Mouse (Mus musculus) kidney, adult 8-10 months (tissue): ENCODE measurements at regions not wholly inside any gene's neighbourhood (a gene's known extent, or its start where the extent isn't known, plus 50 kb on each side); places are given as distances from the start of the nearest gene placed in this dataset.

ENCODE experiments used
- DNase-seq, 2 experiments: peaks; one replicate each; pipeline ENCODE4 v3.0.0; 2022

DNA sequence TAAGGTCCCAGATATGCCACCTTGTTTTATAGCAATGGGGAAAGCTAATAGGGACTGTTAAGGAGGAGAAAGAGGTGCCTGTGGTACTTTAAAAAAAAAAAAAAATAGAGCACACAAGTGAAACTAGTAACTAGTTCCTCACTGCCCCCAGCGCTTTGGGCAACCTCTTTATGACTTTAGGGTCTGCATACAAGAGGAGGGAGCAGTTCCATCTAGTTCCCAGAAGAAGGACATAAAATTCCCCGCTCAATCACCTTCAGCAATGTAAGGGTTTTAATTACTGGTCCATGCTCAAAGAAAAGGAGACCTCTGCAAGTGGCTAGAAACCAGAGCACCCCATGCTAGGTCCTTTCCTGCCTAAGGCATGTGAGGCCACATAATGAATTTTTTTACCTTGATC lies 95.8 kb upstream of the Tsc22d2 start:
- peak; percentile 21 to 58 for DNase-seq

- DNase-seq = no peak
Measured at GRCm38 (mm10) chr3:58319463-58319862, 95.1 kb upstream of the Tsc22d2 start.

DNA sequence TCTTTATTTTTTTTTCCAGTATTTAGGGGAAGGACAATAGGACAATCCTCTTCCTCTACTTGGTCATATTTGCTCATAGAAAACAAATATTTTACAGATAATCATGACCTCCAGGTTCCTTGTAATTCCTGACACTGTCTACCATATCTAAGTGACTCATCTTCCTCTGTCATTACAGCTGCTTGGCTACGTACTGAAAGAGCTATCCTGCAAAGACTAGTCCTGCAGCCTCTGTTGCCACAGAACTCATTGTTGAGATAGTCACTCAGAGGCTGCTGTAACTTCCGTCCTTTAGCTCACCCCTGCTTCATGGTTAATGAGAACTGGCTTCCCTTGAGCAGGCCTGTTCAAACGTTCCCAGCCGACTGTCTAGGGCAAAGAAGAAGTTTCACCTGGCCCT lies 93.7 kb upstream of the Tsc22d2 start:
- DNase-seq = no peak

- DNase-seq = no peak
Measured at GRCm38 (mm10) chr3:58322322-58322721, 92.2 kb upstream of the Tsc22d2 start.

DNA sequence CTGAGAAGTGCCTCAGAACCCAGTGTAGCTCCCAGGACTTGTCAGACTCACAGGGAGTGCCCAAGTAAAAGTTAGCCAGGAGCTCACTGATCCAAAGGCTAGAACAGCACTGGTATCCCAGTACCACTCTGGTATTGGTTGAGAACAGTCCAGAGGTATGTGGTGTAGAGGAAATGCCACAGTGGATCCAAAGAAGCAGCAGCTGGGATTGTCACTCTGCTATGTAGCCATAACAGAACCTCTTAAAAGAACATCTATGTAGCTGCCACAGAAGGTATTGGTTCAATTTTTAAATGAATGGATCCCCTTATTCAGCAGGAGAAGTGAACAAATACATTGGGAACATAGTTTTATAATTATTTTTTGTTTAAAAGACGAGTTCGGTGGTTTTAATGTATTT lies 86.8 kb upstream of the Tsc22d2 start:
- no peak for DNase-seq

DNA sequence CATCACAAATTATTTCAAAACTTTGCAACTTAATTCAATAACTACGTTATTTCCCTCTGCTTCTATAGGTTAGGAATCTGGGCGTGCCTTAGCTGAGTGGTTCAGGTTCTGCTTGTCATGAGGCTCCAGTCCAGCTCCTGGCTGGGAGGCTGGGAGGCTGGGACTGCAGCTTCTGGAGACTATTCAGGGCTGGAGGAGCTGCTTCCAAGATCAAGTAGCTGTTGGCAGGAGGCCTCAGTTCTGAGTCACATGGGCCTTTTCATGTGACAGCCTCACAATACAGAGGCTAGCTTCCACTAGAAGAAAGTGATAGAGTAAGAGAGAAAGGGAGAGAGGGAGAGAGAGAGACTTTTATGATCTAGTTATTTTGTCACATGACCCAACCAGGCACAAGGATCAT lies 84.3 kb upstream of the Tsc22d2 start:
- DNase-seq = peak; percentile 17 to 35

GRCm38 (mm10) chr3:58333997-58334396 lies 80.5 kb upstream of the Tsc22d2 start:
- DNase-seq = no peak

DNA sequence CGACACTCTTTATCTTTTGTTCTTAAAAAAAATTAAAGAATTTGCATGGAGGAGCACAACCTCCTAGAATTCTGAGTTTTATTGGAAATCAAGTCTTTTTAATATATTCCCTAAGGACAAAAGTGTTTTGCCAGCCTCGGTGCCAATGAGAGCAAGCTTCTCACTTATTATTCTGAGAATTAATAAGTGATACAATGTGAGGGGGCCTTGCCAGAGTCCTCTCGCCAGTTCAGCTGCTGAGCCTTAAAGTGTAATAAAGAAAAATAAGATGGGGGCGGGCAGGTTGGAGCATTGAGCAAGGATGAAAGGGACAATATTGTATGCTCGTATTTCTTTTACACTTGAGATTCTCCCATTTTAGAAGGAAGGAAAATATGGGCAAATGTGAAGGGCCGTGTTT lies 79.2 kb upstream of the Tsc22d2 start:
- DNase-seq = no peak

DNA sequence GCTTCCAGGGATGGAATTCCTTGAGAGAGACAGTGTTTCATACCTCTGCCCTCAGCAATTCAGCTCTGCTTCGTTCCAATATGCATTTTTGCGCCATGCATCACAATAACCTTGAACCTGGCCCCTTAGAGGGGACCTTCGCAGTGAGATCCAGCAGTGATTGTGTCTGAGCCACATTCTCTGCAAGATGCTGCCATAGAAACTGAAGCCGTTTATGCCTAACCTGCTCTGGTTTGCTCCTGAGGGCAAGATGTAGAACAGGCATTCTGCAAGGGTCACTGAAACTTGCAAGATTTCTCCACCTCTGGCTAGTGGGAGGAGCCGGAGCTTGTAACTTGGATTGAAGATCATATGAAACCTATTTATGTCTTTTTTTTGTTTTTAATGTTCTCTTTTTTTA lies 78.4 kb upstream of the Tsc22d2 start:
- no peak for DNase-seq

- DNase-seq = no peak
Measured at GRCm38 (mm10) chr3:58336590-58336989, 77.9 kb upstream of the Tsc22d2 start.

GRCm38 (mm10) chr3:58338976-58339375 lies 75.5 kb upstream of the Tsc22d2 start:
- DNase-seq = no peak

DNA sequence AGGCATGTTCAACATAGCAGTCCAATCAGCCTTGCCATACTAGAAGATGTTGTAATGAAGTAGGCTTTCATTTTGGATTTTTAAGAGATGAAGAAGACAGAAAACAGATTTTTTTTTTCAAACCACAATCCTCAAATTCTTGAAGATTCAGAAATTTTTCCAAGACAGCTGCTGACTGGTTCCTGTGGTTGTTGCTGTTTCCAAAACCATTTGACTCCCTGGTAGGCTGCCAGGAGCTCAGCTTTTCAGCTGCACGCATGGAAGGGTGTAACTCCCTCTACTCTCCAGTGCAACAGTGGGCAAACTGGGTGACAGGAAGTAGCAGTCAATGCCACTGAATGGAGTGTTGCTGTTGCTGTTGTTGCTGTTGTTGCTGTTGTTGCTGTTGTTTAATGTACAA lies 72.4 kb upstream of the Tsc22d2 start:
- DNase-seq = no peak

GRCm38 (mm10) chr3:58362563-58362962 lies 52.0 kb upstream of the Tsc22d2 start:
- DNase-seq = no peak

DNA sequence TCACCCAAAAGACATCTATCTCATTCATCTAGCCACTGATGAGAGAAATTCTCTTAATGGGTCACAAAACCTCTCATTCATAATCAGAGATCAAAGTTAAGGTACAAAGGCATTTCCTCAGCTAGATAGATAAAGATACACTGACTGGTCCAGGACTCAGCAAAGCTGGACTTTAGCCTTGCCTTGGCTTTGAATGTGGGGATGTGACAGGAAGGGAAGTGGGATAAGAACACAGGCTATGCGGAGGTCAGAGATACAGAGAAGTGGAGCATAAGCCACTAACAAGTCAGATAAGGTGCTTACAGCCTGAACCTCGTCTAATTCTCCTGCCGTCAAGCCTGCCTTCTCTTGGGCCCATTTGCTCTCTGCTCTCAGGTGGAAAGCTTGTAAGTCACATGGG lies 50.0 kb upstream of the Tsc22d2 start:
- DNase-seq = no peak
